Comparison of ENCODE assay signal across 28 mouse cellular contexts in the genomic region with DNA sequence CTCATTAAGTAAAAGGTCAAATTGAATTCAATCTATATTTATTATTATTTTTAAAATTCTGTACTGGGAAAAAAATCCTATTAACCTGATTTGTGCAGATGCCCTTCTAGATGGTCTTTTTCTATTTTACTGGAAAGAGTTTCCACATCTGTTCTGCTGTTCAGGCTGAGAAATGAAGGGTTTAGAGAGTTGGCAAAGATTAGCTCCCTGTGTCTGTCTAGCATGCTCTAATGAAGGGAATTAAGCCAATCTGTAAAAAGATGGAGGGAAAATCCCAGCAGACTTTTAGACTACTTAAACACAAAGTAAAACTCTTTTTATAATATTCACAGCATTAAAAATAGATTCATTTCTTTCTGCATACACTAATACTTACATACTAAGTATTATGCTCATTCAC. TPM values are rescaled to one million over a fixed set of nuclear protein-coding genes. Genes with fewer than 3 reads are reported as not detected.
A peak's percentile ranks its signal among the peaks of the same experiment; 100 is the strongest.
DNase-seq lines count a peak whose midpoint lies in the region; ATAC-seq and TF ChIP-seq lines count a peak whose summit lies in the region.
"Had no signal": no experiment of that assay in that cellular context is flagged by ENCODE, and none has a peak within 500 bp of the region (broad histone marks: within the 10 kb centered on the region; RNA-seq: fewer than 3 reads in every experiment).

No protein-coding gene starts in this region.

- H3K36me3 ChIP-seq in forebrain, embryonic 13.5 days (ENCODE audit: poor library complexity, severe bottlenecking) = no peaks in the 10 kb centered on the region
- H3K36me3 ChIP-seq in forebrain, embryonic 12.5 days (replicated peaks) = no peaks in the 10 kb centered on the region
- no peaks in the 10 kb centered on the region for H3K36me3 ChIP-seq in hindbrain, embryonic 14.5 days (replicated peaks; ENCODE audit: control insufficient read depth, insufficient read depth)
- H3K36me3 ChIP-seq in hindbrain, embryonic 13.5 days = no peaks in the 10 kb centered on the region
- H3K36me3 ChIP-seq in midbrain, postnatal 0 days (ENCODE audit: insufficient read depth, low read length) = no peaks in the 10 kb centered on the region
- H3K36me3 ChIP-seq in midbrain, embryonic 13.5 days = no peaks in the 10 kb centered on the region
- H3K36me3 ChIP-seq: embryonic facial prominence, embryonic 13.5 days; embryonic facial prominence, embryonic 15.5 days; G1E had no signal

- peak; percentile 27 for DNase-seq in hindbrain, embryonic 14.5 days (ENCODE audit: low spot score)
- DNase-seq in midbrain, postnatal 0 days (ENCODE audit: low spot score) = peak; percentile 5
- peak; percentile 70 for DNase-seq in brain, embryonic 14.5 days (ENCODE audit: low read depth)
- DNase-seq: adrenal gland, adult 8-10 months; adrenal gland, postnatal 14 days; adrenal gland, postnatal 36 days; B cell, adult 2 months; cerebellum, adult 11 months; cerebellum, adult 18-20 months; cerebellum, adult 8-10 months; cerebellum, adult 9-11 months; cerebellum, postnatal 14 days; cerebellum, postnatal 36 days; embryo, embryonic 11 days had no signal

- H3K4me3 ChIP-seq in forebrain, embryonic 13.5 days = no peak overlapping the region
- no peak overlapping the region for H3K4me3 ChIP-seq in forebrain, embryonic 12.5 days (replicated peaks)
- H3K4me3 ChIP-seq in hindbrain, embryonic 14.5 days (replicated peaks; ENCODE audit: low read length) = no peak overlapping the region
- H3K4me3 ChIP-seq in hindbrain, embryonic 13.5 days = no peak overlapping the region
- H3K4me3 ChIP-seq in midbrain, postnatal 0 days (ENCODE audit: low read depth, low read length) = no peak overlapping the region
- H3K4me3 ChIP-seq in midbrain, embryonic 13.5 days (replicated peaks) = no peak overlapping the region
- H3K4me3 ChIP-seq: embryonic facial prominence, embryonic 13.5 days; embryonic facial prominence, embryonic 15.5 days; erythroblast, embryonic 14.5 days had no signal

- no peak overlapping the region for H3K9ac ChIP-seq in forebrain, embryonic 13.5 days
- no peak overlapping the region for H3K9ac ChIP-seq in forebrain, embryonic 12.5 days
- no peak overlapping the region for H3K9ac ChIP-seq in hindbrain, embryonic 14.5 days
- H3K9ac ChIP-seq in hindbrain, embryonic 13.5 days = no peak overlapping the region
- no peak overlapping the region for H3K9ac ChIP-seq in midbrain, postnatal 0 days (replicated peaks; ENCODE audit: low read length, poor library complexity, severe bottlenecking)
- H3K9ac ChIP-seq in midbrain, embryonic 13.5 days (replicated peaks) = no peak overlapping the region
- H3K9ac ChIP-seq: embryonic facial prominence, embryonic 13.5 days; embryonic facial prominence, embryonic 15.5 days had no signal

- H3K9me3 ChIP-seq in forebrain, embryonic 13.5 days (replicated peaks) = no peaks in the 10 kb centered on the region
- no peaks in the 10 kb centered on the region for H3K9me3 ChIP-seq in forebrain, embryonic 12.5 days
- no peaks in the 10 kb centered on the region for H3K9me3 ChIP-seq in hindbrain, embryonic 14.5 days (ENCODE audit: control insufficient read depth, low read length)
- H3K9me3 ChIP-seq in hindbrain, embryonic 13.5 days = no peaks in the 10 kb centered on the region
- no peaks in the 10 kb centered on the region for H3K9me3 ChIP-seq in midbrain, postnatal 0 days (ENCODE audit: low read length)
- H3K9me3 ChIP-seq in midbrain, embryonic 13.5 days = no peaks in the 10 kb centered on the region
- H3K9me3 ChIP-seq: embryonic facial prominence, embryonic 13.5 days; embryonic facial prominence, embryonic 15.5 days had no signal

- no peaks in the 10 kb centered on the region for H3K27me3 ChIP-seq in forebrain, embryonic 13.5 days
- H3K27me3 ChIP-seq in forebrain, embryonic 12.5 days = no peaks in the 10 kb centered on the region
- H3K27me3 ChIP-seq in hindbrain, embryonic 14.5 days (ENCODE audit: control insufficient read depth, insufficient read depth, low read length) = no peaks in the 10 kb centered on the region
- no peaks in the 10 kb centered on the region for H3K27me3 ChIP-seq in hindbrain, embryonic 13.5 days
- no peaks in the 10 kb centered on the region for H3K27me3 ChIP-seq in midbrain, postnatal 0 days (ENCODE audit: insufficient read depth, low read length)
- no peaks in the 10 kb centered on the region for H3K27me3 ChIP-seq in midbrain, embryonic 13.5 days
- H3K27me3 ChIP-seq: CH12.LX; embryonic facial prominence, embryonic 13.5 days; embryonic facial prominence, embryonic 15.5 days; Patski had no signal

- H3K4me2 ChIP-seq in forebrain, embryonic 13.5 days = no peak overlapping the region
- H3K4me2 ChIP-seq in forebrain, embryonic 12.5 days = no peak overlapping the region
- no peak overlapping the region for H3K4me2 ChIP-seq in hindbrain, embryonic 14.5 days (replicated peaks)
- no peak overlapping the region for H3K4me2 ChIP-seq in hindbrain, embryonic 13.5 days
- H3K4me2 ChIP-seq in midbrain, postnatal 0 days (ENCODE audit: low read depth, low read length, poor library complexity, severe bottlenecking) = no peak overlapping the region
- H3K4me2 ChIP-seq in midbrain, embryonic 13.5 days (replicated peaks) = no peak overlapping the region
- H3K4me2 ChIP-seq: embryonic facial prominence, embryonic 13.5 days; embryonic facial prominence, embryonic 15.5 days had no signal

- H3K4me1 ChIP-seq in forebrain, embryonic 13.5 days = no peaks in the 10 kb centered on the region
- no peaks in the 10 kb centered on the region for H3K4me1 ChIP-seq in forebrain, embryonic 12.5 days
- no peaks in the 10 kb centered on the region for H3K4me1 ChIP-seq in hindbrain, embryonic 14.5 days (replicated peaks; ENCODE audit: control insufficient read depth, insufficient read depth, low read length)
- H3K4me1 ChIP-seq in hindbrain, embryonic 13.5 days (replicated peaks) = no peaks in the 10 kb centered on the region
- no peaks in the 10 kb centered on the region for H3K4me1 ChIP-seq in midbrain, postnatal 0 days (ENCODE audit: insufficient read depth, low read length)
- H3K4me1 ChIP-seq in midbrain, embryonic 13.5 days (replicated peaks) = no peaks in the 10 kb centered on the region
- H3K4me1 ChIP-seq: embryonic facial prominence, embryonic 13.5 days; embryonic facial prominence, embryonic 15.5 days had no signal

- no peak for TF ChIP-seq POLR2A in brain, embryonic 14.5 days (IDR thresholded peaks at IDR 0.05; ENCODE audit: borderline replicate concordance, extremely low read depth, insufficient read depth, insufficient read length, poor library complexity, severe bottlenecking)

- no peak overlapping the region for H3K27ac ChIP-seq in forebrain, embryonic 13.5 days
- no peak overlapping the region for H3K27ac ChIP-seq in forebrain, embryonic 12.5 days
- no peak overlapping the region for H3K27ac ChIP-seq in hindbrain, embryonic 14.5 days
- H3K27ac ChIP-seq in hindbrain, embryonic 13.5 days = no peak overlapping the region
- H3K27ac ChIP-seq in midbrain, postnatal 0 days (ENCODE audit: low read depth, low read length) = no peak overlapping the region
- H3K27ac ChIP-seq in midbrain, embryonic 13.5 days = no peak overlapping the region
- H3K27ac ChIP-seq: embryonic facial prominence, embryonic 13.5 days; embryonic facial prominence, embryonic 15.5 days had no signal

- no peak for TF ChIP-seq CTCF in midbrain, postnatal 0 days (IDR thresholded peaks at IDR 0.05)
- TF ChIP-seq CTCF in brain, embryonic 14.5 days (IDR thresholded peaks at IDR 0.05; ENCODE audit: borderline replicate concordance, extremely low read depth, insufficient read depth, insufficient read length) = no peak

- ATAC-seq in forebrain, embryonic 13.5 days = peak; percentile 75
- no peak for ATAC-seq in forebrain, embryonic 12.5 days (ENCODE audit: low FRiP score)
- no peak for ATAC-seq in hindbrain, embryonic 14.5 days (ENCODE audit: low FRiP score)
- ATAC-seq in hindbrain, embryonic 13.5 days (ENCODE audit: low FRiP score) = no peak
- no peak for ATAC-seq in midbrain, postnatal 0 days (ENCODE audit: low FRiP score)
- no peak for ATAC-seq in midbrain, embryonic 13.5 days
- ATAC-seq: activated CD4-positive, CD25-positive, alpha-beta regulatory T cell, adult 4 months; CD4-positive, CD25-positive, alpha-beta regulatory T cell, adult 4 months; Patski had no signal

RNA-seq across cellular contexts. Expression of gene Klhl1, which starts 47.6 kb away (rescaled TPM):
- 0.98 and 1.5 TPM in 2 replicates for polyA plus RNA-seq in forebrain, embryonic 13.5 days (2015; fragmentation: Nextera tagmentation; extraction: Ambion mirVana)
- polyA plus RNA-seq in forebrain, embryonic 12.5 days (2016; fragmentation: Nextera tagmentation; extraction: Ambion mirVana) = 0.87 and 0.88 TPM in 2 replicates
- polyA plus RNA-seq in hindbrain, embryonic 14.5 days (2014; fragmentation: Nextera tagmentation; extraction: Ambion mirVana) = 8.8 and 12.0 TPM in 2 replicates
- 6.9 and 8.1 TPM in 2 replicates for polyA plus RNA-seq in hindbrain, embryonic 13.5 days (2015; fragmentation: Nextera tagmentation; extraction: Ambion mirVana)
- 18.4 and 18.8 TPM in 2 replicates for total RNA-seq in midbrain, postnatal 0 days (2014; rRNA removed)
- polyA plus RNA-seq in midbrain, postnatal 0 days (2015; fragmentation: Nextera tagmentation; extraction: Ambion mirVana) = 10.1 and 11.7 TPM in 2 replicates
- 8.5 and 9.3 TPM in 2 replicates for polyA plus RNA-seq in midbrain, embryonic 13.5 days (2015; fragmentation: Nextera tagmentation; extraction: Ambion mirVana)
- polyA plus RNA-seq in brain, embryonic 14.5 days (2012; rRNA removed) = 4.0 and 6.3 TPM in 2 replicates
- total RNA-seq: adrenal gland, adult 18-20 months; adrenal gland, adult 8-10 months; adrenal gland, postnatal 14 days; adrenal gland, postnatal 36 days; CH12.LX; common myeloid progenitor, adult 5-6 weeks had no signal
- polyA plus RNA-seq: activated CD4-positive, CD25-positive, alpha-beta regulatory T cell, adult 4 months; CD4-positive, CD25-positive, alpha-beta regulatory T cell, adult 4 months; erythroblast, embryonic 14.5 days; G1E; Patski had no signal

Comparison
In these comparisons a context has a peak if more than half of its experiments do, and no peak if none do; other contexts are left out.
1. DNase-seq: peak in every context shown above with its lines; median percentile 70 in brain, embryonic 14.5 days; 27 in hindbrain, embryonic 14.5 days; 5 in midbrain, postnatal 0 days.